Mouse (Mus musculus): ENCODE measurements at regions not wholly inside any gene's neighbourhood (a gene's known extent, or its start where the extent isn't known, plus 50 kb on each side); places are given as distances from the start of the nearest gene placed in this dataset. TPM values are rescaled to one million over a fixed set of nuclear protein-coding genes. Genes with fewer than 3 reads are reported as not detected.
"Not testable (repeated sequence)": the region's sequence is repeated elsewhere in the genome, so short reads cannot be mapped to it uniquely, and the experiment has no call there.

DNA sequence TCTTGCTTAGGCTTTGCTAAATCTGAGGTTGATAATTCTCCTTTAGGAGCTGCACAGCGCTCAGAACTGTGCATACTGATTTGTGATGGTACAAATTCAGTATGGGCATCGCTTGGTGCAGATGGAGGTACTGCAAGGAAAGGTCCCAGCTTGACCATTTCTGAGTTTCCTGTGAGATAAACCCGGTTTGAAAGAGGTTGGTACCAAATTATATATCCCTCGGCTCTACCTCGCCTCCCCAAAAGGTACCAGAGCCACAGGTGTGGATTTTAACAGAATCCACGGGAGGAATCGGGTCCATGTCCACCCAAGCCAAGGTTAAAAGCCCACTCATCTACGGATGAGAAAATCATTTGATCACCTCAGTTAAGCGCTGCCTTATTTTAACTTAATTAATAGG is 172.5 kb upstream of the Zfp808 start:
- not testable (repeated sequence) for DNase-seq (ENCODE audit: low spot score); H3K36me3 ChIP-seq; H3K27me3 ChIP-seq (ENCODE audit: low read depth, poor library complexity, severe bottlenecking); H3K9me3 ChIP-seq (replicated peaks); H3K4me3 ChIP-seq; H3K27ac ChIP-seq; H3K4me1 ChIP-seq
- WGBS: 92% methylated on average over 9 of the region's 9 CpGs

DNA sequence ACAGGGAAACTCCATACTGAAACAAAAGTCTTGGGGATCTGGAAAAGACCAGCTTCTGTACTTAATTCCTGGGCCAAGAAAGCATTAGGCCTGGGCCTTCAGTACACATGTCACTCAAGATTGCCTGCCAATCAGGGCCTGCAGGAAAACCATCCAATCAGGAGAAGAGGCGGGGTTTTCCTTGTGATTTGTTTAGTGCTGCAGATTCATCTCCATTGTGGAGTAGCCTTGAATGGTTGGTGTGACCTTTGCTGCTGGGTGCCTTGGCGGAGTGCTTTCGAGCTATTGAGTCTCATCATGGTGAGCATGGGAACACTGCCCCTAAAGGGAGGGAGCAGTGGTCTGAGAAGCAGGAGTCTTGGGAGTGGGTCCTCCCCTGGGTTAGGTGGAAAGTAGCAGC is 150.8 kb upstream of the Zfp808 start:
- not testable (repeated sequence) for H3K4me1 ChIP-seq; DNase-seq (ENCODE audit: low spot score); H3K4me3 ChIP-seq; H3K36me3 ChIP-seq; H3K27ac ChIP-seq; H3K9me3 ChIP-seq (replicated peaks); H3K27me3 ChIP-seq (ENCODE audit: low read depth, poor library complexity, severe bottlenecking)
- 89% methylated on average over 3 of the region's 3 CpGs for WGBS

GRCm38 (mm10) chr13:61996519-61996918 is 133.2 kb upstream of the Zfp808 start:
- WGBS: 62% methylated on average over 3 of the region's 3 CpGs
- H3K27me3 ChIP-seq (ENCODE audit: low read depth, poor library complexity, severe bottlenecking); H3K27ac ChIP-seq; H3K9me3 ChIP-seq (replicated peaks); H3K36me3 ChIP-seq; H3K4me1 ChIP-seq; H3K4me3 ChIP-seq; DNase-seq (ENCODE audit: low spot score): not testable (repeated sequence)

GRCm38 (mm10) chr13:61998803-61999202 is 130.9 kb upstream of the Zfp808 start:
- not testable (repeated sequence) for H3K4me3 ChIP-seq; H3K27me3 ChIP-seq (ENCODE audit: low read depth, poor library complexity, severe bottlenecking); H3K36me3 ChIP-seq; H3K4me1 ChIP-seq; H3K9me3 ChIP-seq (replicated peaks); H3K27ac ChIP-seq
- peak; percentile 31 for DNase-seq (ENCODE audit: low spot score)
- WGBS: 11% methylated on average over 6 of the region's 6 CpGs

- not testable (repeated sequence) for H3K27ac ChIP-seq; DNase-seq (ENCODE audit: low spot score); H3K4me3 ChIP-seq; H3K27me3 ChIP-seq (ENCODE audit: low read depth, poor library complexity, severe bottlenecking); H3K9me3 ChIP-seq (replicated peaks); H3K36me3 ChIP-seq; H3K4me1 ChIP-seq
- 74% methylated on average over 1 of the region's 1 CpGs for WGBS
These were observed 122.4 kb upstream of the Zfp808 start for GRCm38 (mm10) chr13:62007321-62007720.

- WGBS: under 1% methylated on average over 22 of the region's 22 CpGs
- Histone ChIP-seq H3K27ac (peak overlapping the region; percentile 87), H3K4me3 (peak overlapping the region; percentile 66)
- H3K9me3 ChIP-seq (replicated peaks); H3K36me3 ChIP-seq; H3K27me3 ChIP-seq (ENCODE audit: low read depth, poor library complexity, severe bottlenecking); H3K4me1 ChIP-seq: not testable (repeated sequence)
- peak; percentile 66 for DNase-seq (ENCODE audit: low spot score)
These were observed 114.1 kb upstream of the Zfp808 start for GRCm38 (mm10) chr13:62015424-62016167.

GRCm38 (mm10) chr13:62016168-62016502 is 113.6 kb upstream of the Zfp808 start:
- Histone ChIP-seq H3K36me3 (peaks cover 12% of the 10 kb centered on the region), H3K27ac (peak overlapping the region; percentile 87), H3K4me3 (peak overlapping the region; percentile 66)
- H3K9me3 ChIP-seq (replicated peaks); DNase-seq (ENCODE audit: low spot score); H3K27me3 ChIP-seq (ENCODE audit: low read depth, poor library complexity, severe bottlenecking); H3K4me1 ChIP-seq: not testable (repeated sequence)
- WGBS: 1% methylated on average over 5 of the region's 5 CpGs

DNA sequence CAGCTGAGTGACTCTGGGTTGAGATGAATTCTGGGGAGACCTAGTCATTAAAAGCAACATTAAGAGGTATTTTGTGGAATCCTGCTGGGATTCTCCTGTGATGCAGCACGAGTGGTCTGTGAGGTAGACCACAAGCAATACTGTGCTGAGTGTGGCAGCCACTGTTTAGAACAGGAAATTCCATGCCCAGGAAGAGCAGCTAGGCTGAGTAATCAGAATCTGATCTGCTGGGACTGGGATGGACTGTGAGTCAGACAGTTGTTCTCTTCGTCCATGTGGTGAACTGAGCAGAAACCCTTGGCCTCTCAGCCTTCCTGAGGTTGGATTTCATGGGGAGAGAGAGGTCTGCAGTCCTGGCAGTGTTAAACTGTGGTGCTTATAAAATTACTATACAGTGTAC is 92.0 kb upstream of the Zfp808 start:
- H3K27ac ChIP-seq; H3K4me1 ChIP-seq; H3K27me3 ChIP-seq (ENCODE audit: low read depth, poor library complexity, severe bottlenecking); H3K4me3 ChIP-seq; DNase-seq (ENCODE audit: low spot score); H3K9me3 ChIP-seq (replicated peaks): not testable (repeated sequence)
- H3K36me3 ChIP-seq: peaks cover 32% of the 10 kb centered on the region
- 95% methylated on average over 2 of the region's 2 CpGs for WGBS

GRCm38 (mm10) chr13:62077951-62078671 is 51.6 kb upstream of the Zfp808 start:
- H3K4me3 ChIP-seq; H3K4me1 ChIP-seq; DNase-seq (ENCODE audit: low spot score); H3K36me3 ChIP-seq; H3K27me3 ChIP-seq (ENCODE audit: low read depth, poor library complexity, severe bottlenecking); H3K27ac ChIP-seq; H3K9me3 ChIP-seq (replicated peaks): not testable (repeated sequence)
- 78% methylated on average over 2 of the region's 2 CpGs for WGBS

DNA sequence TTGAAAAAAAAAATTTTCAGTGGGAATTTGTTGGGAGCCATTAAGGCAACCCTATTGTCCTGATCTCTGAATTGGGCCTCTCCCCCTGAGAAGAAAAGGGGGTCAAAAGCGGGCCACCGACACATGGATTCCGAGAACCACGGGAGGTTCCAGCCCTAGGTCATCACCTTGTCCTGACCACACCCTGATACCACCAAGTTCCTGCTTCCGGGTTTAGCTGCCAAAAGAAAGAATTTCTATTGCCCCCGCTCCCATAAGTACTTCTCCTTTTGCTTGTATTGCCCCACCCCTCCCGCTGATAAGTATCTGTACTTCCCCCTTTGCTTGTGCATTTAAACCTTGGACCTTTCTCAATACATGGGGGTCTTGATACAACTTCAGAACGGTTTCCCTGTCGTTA is 50.8 kb upstream of the Zfp808 start:
- H3K4me1 ChIP-seq; H3K27ac ChIP-seq; DNase-seq (ENCODE audit: low spot score); H3K27me3 ChIP-seq (ENCODE audit: low read depth, poor library complexity, severe bottlenecking); H3K4me3 ChIP-seq; H3K9me3 ChIP-seq (replicated peaks); H3K36me3 ChIP-seq: not testable (repeated sequence)
- WGBS: 91% methylated on average over 9 of the region's 9 CpGs

Small RNA genes in the stretch of these regions (microRNA-seq; reads per million reads assigned to microRNA genes)
- not detected for gene Gm25649
